Mouse (Mus musculus) E14TG2a.4 (cell line): Measurements from ENCODE around the gene Nin.

ENCODE experiments used
- H3K27me3 ChIP-seq: 2 replicates; pipeline ENCODE4 v1.6.1; 2014; ENCODE audit warnings: low read length, control low read depth; ENCODE audit not compliant: insufficient read depth
- H3K36me3 ChIP-seq: 2 replicates; pipeline ENCODE4 v1.6.1; 2014; ENCODE audit warnings: low read length, control low read depth; ENCODE audit not compliant: insufficient read depth
- H3K4me1 ChIP-seq: replicated peaks from 2 replicates; pipeline ENCODE4 v1.6.1; 2014; ENCODE audit warnings: low read depth, low read length, control low read depth
- H3K4me3 ChIP-seq: replicated peaks from 2 replicates; pipeline ENCODE4 v1.5.1; 2014; ENCODE audit warnings: mild to moderate bottlenecking, low read length
- H3K9me3 ChIP-seq: 2 replicates; pipeline ENCODE4 v1.6.1; 2014; ENCODE audit warnings: low read length, control low read depth
- CTCF ChIP-seq: conservative IDR thresholded peaks from 2 replicates; pipeline ENCODE4 v1.5.1; 2014; ENCODE audit warnings: low read length
- NANOG ChIP-seq: IDR thresholded peaks from 2 replicates; pipeline ENCODE4 v1.6.1; 2014; ENCODE audit warnings: borderline replicate concordance, low read length, mixed read lengths
- POU5F1 ChIP-seq: IDR thresholded peaks from 2 replicates; pipeline ENCODE4 v1.6.1; 2014; ENCODE audit warnings: low read length, borderline replicate concordance

Nin gene

GRCm38 (mm10) chr12:70111367-70112089 is 2.0 kb downstream of the Nin start:
- peaks cover 83% of the 10 kb centered on the region for H3K27me3 ChIP-seq
- H3K4me1 ChIP-seq: peaks cover 33% of the 10 kb centered on the region
- H3K9me3 ChIP-seq: no peaks in the 10 kb centered on the region
- TF ChIP-seq POU5F1: no peak
- no peak for TF ChIP-seq CTCF
- no peak for TF ChIP-seq NANOG
- H3K36me3 ChIP-seq: no peaks in the 10 kb centered on the region
- H3K4me3 ChIP-seq: peak overlapping the region; percentile 90

- Histone ChIP-seq H3K27me3 (peaks cover 84% of the 10 kb centered on the region), H3K9me3 (no peaks in the 10 kb centered on the region), H3K4me3 (peak overlapping the region; percentile 90), H3K36me3 (no peaks in the 10 kb centered on the region), H3K4me1 (peaks cover 33% of the 10 kb centered on the region)
- TF ChIP-seq CTCF (no peak), POU5F1 (no peak), NANOG (no peak)
Measured at GRCm38 (mm10) chr12:70111117-70111366, 2.5 kb downstream of the Nin start.

GRCm38 (mm10) chr12:70110375-70111116 is 3.0 kb downstream of the Nin start:
- no peak for TF ChIP-seq NANOG
- TF ChIP-seq POU5F1: no peak
- no peak for TF ChIP-seq CTCF
- peaks cover 33% of the 10 kb centered on the region for H3K4me1 ChIP-seq
- H3K36me3 ChIP-seq: no peaks in the 10 kb centered on the region
- peak overlapping the region; percentile 90 for H3K4me3 ChIP-seq
- H3K9me3 ChIP-seq: no peaks in the 10 kb centered on the region
- peaks cover 82% of the 10 kb centered on the region for H3K27me3 ChIP-seq

DNA sequence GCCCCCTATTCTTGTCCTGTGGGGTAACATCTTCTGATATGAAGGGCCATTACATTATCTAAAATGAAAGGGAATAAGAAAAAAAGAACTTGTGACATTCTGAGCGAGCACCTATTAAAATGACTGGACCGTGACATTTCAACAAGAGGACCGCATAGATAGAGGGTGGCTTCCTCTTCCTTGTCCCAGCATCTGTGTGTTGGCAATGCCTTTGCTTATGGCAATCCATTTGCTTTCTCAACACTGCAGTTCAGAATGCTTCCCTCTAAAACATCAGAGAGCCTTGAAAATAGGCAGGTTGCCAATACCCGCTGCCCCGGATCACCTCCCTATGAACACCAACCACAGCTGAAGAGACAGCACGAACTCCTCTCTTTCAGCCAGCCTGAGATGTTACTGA is 3.6 kb downstream of the Nin start:
- TF ChIP-seq POU5F1: no peak
- TF ChIP-seq CTCF: no peak
- no peak for TF ChIP-seq NANOG
- Histone ChIP-seq H3K4me3 (0 out of 2 replicates have a peak overlapping the region, but pooled peaks have one; percentile 90), H3K9me3 (no peaks in the 10 kb centered on the region), H3K36me3 (no peaks in the 10 kb centered on the region), H3K27me3 (peaks cover 76% of the 10 kb centered on the region), H3K4me1 (peaks cover 38% of the 10 kb centered on the region)

GRCm38 (mm10) chr12:70108104-70108503 is 5.4 kb downstream of the Nin start:
- Histone ChIP-seq H3K27me3 (peaks cover 62% of the 10 kb centered on the region), H3K4me3 (no peak overlapping the region), H3K4me1 (peaks cover 44% of the 10 kb centered on the region), H3K9me3 (no peaks in the 10 kb centered on the region), H3K36me3 (no peaks in the 10 kb centered on the region)
- TF ChIP-seq POU5F1 (no peak), CTCF (no peak), NANOG (no peak)

- TF ChIP-seq NANOG (no peak), CTCF (no peak), POU5F1 (no peak)
- no peaks in the 10 kb centered on the region for H3K36me3 ChIP-seq
Measured at GRCm38 (mm10) chr12:70106508-70106907, 7.0 kb downstream of the Nin start.

DNA sequence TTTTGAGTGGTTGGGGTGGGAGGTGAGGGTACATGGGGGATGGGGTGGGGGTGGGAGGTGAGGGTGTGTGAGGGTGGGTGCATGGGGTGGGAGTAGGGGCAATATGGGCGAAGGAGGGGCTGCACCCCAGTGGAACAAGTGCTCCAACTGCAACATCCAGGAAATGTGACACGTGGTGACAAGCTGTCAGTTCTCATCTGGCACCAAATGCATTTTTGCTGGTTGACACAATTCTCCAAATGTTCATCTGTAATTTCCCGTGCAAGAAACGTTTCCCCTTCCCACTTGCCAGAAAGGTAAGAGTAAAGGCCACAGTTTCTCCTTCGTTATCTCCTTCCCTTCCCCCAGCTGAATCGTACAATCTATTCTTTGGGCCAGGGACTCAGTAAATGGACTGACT is 7.6 kb downstream of the Nin start:
- no peaks in the 10 kb centered on the region for H3K9me3 ChIP-seq
- no peaks in the 10 kb centered on the region for H3K36me3 ChIP-seq
- TF ChIP-seq POU5F1 (no peak), CTCF (no peak), NANOG (no peak)
- H3K4me3 ChIP-seq: no peak overlapping the region
- peaks cover 47% of the 10 kb centered on the region for H3K4me1 ChIP-seq
- peaks cover 42% of the 10 kb centered on the region for H3K27me3 ChIP-seq

More at GRCm38 (mm10) chr12:70106508-70106907, 7.0 kb downstream of the Nin start:
- Histone ChIP-seq H3K27me3 (peaks cover 48% of the 10 kb centered on the region), H3K4me3 (no peak overlapping the region), H3K4me1 (peaks cover 47% of the 10 kb centered on the region), H3K9me3 (no peaks in the 10 kb centered on the region)

DNA sequence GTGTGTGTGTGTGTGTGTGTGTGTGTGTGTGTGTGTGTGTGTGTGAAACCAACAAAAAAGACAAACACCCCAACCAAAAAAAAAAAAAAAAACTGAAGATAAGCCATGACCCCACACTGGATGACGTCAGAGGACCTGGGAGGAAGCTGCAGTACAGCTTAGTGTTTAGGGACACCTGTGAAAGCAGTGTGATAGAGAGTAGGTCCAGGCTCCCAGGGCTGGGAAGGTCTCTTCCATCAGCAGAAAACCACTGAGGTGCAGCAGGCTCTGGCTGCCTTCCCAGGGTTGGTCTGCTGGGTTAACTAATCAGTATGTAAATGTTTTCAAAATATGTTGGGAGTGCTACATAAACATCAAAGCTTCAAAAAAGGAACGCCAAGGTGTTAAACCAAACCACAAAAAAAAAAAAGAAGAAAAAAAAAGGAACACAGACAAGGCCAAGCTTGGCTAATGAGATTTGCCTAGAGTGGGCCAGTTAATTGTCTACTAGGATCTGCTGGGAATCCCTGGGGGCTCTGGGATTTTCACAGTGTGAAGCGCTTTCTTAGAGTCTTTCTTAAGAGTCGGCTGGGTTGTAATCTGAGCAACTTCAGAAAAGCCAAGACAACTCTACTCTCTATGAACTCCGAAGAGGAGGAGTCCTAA is 8.6 kb downstream of the Nin start:
- H3K4me1 ChIP-seq: peaks cover 37% of the 10 kb centered on the region
- no peaks in the 10 kb centered on the region for H3K9me3 ChIP-seq
- peaks cover 32% of the 10 kb centered on the region for H3K27me3 ChIP-seq
- no peaks in the 10 kb centered on the region for H3K36me3 ChIP-seq
- no peak overlapping the region for H3K4me3 ChIP-seq
- TF ChIP-seq CTCF (no peak), POU5F1 (no peak), NANOG (no peak)
